Mouse (Mus musculus) subcutaneous adipose tissue, adult 2 months (tissue): ENCODE data around the gene Slc8a2. TPM values are rescaled to one million over a fixed set of nuclear protein-coding genes. Genes with fewer than 3 reads are reported as not detected.

ENCODE experiments used
- polyA plus RNA-seq: library from polyadenylated mRNA; depleted of rRNA; stranded (reverse); fragments of >200 nt; gene quantifications from 2 replicates; pipeline ENCODE4 v1.2.3, GENCODE M21; 2012; ENCODE audit warnings: low replicate concordance; rRNA removed

The Slc8a2 gene
- polyA plus RNA-seq: 0.40 and 9.1 TPM in 2 replicates

DNA sequence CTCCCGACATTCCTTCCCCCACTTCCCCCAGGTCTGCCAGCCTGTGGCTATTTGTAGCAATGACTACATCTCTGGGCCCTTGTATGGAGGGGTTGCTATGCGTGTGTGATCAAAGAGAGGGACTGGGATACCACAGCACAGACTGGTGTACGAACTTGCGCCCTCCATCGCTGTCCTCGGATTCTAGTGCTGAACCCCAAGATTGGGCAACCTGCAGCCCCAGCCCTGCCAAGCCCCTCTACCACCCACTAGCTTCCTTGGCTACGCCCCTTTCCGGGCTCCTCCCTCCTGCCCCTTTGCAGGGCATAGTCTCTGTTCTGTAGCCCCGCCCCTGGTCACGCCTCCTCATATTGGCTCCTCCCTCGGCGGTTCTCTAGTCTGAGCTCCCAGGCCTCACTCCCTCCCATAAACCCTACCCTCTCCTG, at the start of gene Slc8a2:
Gene Slc8a2 (plus strand): TSS at position 406 of the 425 bp plus-strand sequence.

DNA sequence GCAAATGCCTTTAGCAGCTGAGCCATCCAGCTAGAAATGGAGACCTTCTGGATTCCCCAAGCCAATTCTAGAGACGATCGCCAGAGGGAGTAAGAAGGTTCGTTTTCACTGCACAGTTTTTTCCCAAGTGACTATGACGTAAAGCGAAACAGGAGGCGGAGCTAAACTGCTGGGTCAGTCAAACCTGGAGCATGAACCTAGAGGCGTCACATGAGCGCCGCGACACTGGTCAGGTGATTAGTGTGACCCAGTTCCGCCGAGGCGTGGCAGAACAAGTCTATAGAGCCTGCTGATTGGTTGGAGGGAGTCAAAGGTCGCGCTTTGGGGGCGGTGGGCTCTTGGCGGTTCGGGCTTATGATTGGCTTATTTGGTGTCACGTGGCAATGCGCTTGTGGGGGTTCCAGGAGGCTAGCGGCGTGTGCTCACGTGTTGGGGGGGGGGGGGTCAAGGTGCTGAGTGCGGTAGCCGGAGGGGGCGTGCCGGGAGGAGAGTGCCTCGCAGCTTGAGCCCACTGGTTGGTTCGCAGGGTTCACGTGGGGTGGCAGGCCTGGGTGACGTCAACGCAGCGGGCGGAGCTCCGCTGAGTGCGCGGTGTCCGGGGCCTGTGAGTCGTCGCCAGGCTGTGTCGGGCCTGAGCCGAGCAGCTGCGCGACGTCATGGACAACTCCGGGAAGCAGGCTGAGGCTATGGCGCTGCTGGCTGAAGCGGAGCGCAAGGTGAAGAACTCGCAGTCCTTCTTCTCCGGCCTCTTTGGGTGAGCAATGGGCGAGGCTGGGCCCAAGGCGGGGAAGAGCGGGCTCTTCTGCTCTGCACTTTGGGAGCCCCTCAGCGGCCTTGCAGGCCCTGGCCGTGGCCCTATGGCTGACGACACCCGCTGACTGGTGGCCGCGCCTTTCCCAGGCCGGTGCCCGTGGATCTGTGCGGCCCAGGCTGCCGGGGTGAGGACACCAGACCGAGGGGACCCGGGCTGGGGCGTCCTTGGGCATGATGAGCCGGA, 31.3 kb upstream of the Slc8a2 start, which contains the start of gene Napa:
Gene Napa (plus strand): TSS at position 438 of the 997 bp plus-strand sequence.

DNA sequence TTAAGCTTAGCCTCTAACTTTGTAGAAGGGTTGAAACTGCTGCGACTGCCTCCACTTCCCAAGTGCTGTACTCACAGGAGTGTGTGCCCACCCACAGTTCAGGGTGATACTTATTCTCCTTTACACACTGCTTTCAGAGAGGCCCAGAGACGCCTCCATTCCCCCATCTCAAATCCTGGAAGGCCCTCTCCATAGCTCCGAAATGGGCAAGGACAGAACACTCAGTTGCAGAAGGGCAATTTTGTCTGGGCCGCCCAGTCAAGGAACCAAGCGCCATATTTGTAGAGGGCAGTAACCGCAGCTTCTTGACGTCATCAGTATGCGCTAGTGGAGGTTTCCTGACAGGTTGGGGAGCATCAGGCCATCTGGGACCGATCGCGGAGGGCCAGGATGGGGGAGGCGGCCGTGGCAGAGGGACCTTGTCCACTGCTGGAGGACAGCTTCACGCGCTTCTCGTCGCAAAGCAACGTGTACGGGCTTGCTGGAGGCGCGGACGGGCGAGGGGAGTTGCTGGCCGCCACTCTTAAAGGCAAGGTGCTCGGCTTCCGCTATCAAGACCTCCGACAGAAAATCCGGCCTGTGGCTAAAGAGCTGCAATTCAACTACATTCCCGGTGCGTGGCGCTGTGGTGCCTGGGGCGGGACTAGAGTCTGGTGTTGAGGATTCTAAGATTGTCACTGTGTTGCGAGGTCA, 9.9 kb upstream of the Slc8a2 start, which contains the start of gene Kptn:
Gene Kptn (plus strand): TSS at position 327 of the 693 bp plus-strand sequence.

DNA sequence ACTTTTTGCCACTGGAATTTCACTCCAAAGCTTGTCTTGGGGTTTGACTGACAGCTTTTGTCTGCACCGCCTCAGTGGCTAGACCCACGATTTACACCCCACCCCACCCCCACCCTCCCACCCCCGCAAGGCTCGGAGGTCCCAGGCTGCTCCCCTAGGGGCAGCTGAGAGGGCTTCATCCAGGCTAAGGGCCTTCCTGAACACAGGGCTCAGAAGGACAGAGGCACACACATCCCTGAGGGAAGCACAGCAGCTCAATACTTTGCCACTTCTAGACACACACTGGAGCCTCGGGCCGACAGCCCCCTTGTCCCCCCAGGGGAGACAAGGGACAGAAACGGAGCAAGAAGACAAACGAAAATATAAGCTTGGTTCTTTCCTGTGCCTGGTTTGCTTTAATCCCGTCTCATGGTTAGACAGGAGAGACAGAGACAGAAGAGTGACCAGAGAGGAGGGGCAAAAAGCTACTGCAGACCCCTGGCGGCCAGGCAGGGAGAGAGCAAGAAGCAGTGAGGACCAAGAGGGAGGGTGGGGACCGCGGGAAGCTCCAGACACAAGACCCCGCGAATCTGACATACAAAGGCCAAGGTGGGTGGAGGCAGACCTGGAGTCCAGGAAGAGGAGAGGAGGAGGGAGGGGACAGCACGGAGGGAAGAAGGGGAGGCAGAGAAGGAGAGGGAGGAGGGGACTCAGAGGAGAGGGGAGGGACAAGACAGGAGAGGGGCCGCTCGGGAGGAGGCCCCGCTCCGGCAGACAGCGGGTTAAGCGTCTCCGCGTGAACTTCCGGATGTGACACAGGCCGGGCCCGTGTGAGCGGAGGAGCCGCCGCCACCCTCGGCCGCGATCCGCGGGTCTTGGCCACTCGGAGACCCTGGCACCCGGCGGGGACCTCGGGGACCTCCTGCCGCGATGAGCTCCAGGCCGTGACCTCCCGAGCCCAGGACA, 45.2 kb downstream of the Slc8a2 start, which contains the start of gene Meis3:
Gene Meis3 (plus strand): TSS at position 494 of the 945 bp plus-strand sequence.

Other genes starting within 250 kb of the Slc8a2 start
- not detected in 2 replicates for gene Crx, start 249.9 kb upstream of the Slc8a2 start, polyA plus RNA-seq
- not detected in 2 replicates for gene Crxos, start 247.2 kb upstream of the Slc8a2 start, polyA plus RNA-seq
- gene Selenow, start 207.4 kb upstream of the Slc8a2 start, polyA plus RNA-seq: 624 and 858 TPM in 2 replicates
- 85.8 and 136 TPM in 2 replicates for gene Nop53, start 183.8 kb upstream of the Slc8a2 start, polyA plus RNA-seq
- gene Ehd2, start 162.3 kb upstream of the Slc8a2 start, polyA plus RNA-seq: 242 and 668 TPM in 2 replicates
- gene Bicra, start 81.9 kb upstream of the Slc8a2 start, polyA plus RNA-seq: 7.2 and 10.4 TPM in 2 replicates
- not detected in 2 replicates for gene Zfp541, start 68.0 kb upstream of the Slc8a2 start, polyA plus RNA-seq
- 224 and 283 TPM in 2 replicates for gene Napa, start 31.4 kb upstream of the Slc8a2 start, polyA plus RNA-seq
- 39.1 and 45.8 TPM in 2 replicates for gene Kptn, start 9.9 kb upstream of the Slc8a2 start, polyA plus RNA-seq
- gene Meis3, start 45.3 kb downstream of the Slc8a2 start, polyA plus RNA-seq: 23.5 and 68.3 TPM in 2 replicates
- gene Dhx34, start 92.2 kb downstream of the Slc8a2 start, polyA plus RNA-seq: 23.2 and 25.9 TPM in 2 replicates
- 1.4 and 1.7 TPM in 2 replicates for gene C5ar2, start 114.3 kb downstream of the Slc8a2 start, polyA plus RNA-seq
- gene C5ar1, start 129.7 kb downstream of the Slc8a2 start, polyA plus RNA-seq: 29.1 and 29.9 TPM in 2 replicates
- 18.8 and 39.6 TPM in 2 replicates for gene Inafm1, start 143.8 kb downstream of the Slc8a2 start, polyA plus RNA-seq
- 28.3 and 41.4 TPM in 2 replicates for gene Ccdc9, start 157.0 kb downstream of the Slc8a2 start, polyA plus RNA-seq
- gene Bbc3, start 178.6 kb downstream of the Slc8a2 start, polyA plus RNA-seq: 20.8 and 21.7 TPM in 2 replicates